Mouse (Mus musculus) lung, adult 2 months (tissue): ENCODE measurements around the gene Lax1. TPM values are rescaled to one million over a fixed set of nuclear protein-coding genes. Genes with fewer than 3 reads are reported as not detected.

Experiments used
- DNase-seq: peaks from one replicate; pipeline ENCODE4 v3.0.0; 2022
- H3K4me1 ChIP-seq: fragments of 200-500 bp; 2 replicates; pipeline ENCODE4 v1.6.1; 2011; ENCODE audit warnings: low read length; ENCODE audit not compliant: control insufficient read depth, insufficient read depth
- H3K4me3 ChIP-seq: fragments of 200-500 bp; replicated peaks from 2 replicates; pipeline ENCODE3; 2011; ENCODE audit warnings: low read depth, mild to moderate bottlenecking, control low read depth, low read length; ENCODE audit errors: extremely low read depth
- CTCF ChIP-seq: fragments of 200-500 bp; IDR thresholded peaks from 2 replicates; pipeline ENCODE4 v1.5.1; 2011; ENCODE audit warnings: mild to moderate bottlenecking, low read length, control low read depth; ENCODE audit not compliant: insufficient read depth
- POLR2A ChIP-seq: fragments of 200-500 bp; IDR thresholded peaks from 2 replicates; pipeline ENCODE4 v1.6.1; 2011; ENCODE audit warnings: low read depth, mild to moderate bottlenecking, control low read depth, low read length, borderline replicate concordance; ENCODE audit errors: extremely low read depth
- WGBS: fragments of 180-500 bp; shearing (Covaris S2); methylation state at CpG from one replicate; pipeline ENCODE4 v1.1.7; 2018; 5-methylcytosine and 5-hydroxymethylcytosine counted together
- polyA plus RNA-seq: library from polyadenylated mRNA; depleted of rRNA; stranded (reverse); fragments of >200 nt; gene quantifications from 2 replicates; pipeline ENCODE4 v1.2.3, GENCODE M21; 2012; rRNA removed

The Lax1 gene
- polyA plus RNA-seq, result 1.6 and 2.5 TPM in 2 replicates

DNA sequence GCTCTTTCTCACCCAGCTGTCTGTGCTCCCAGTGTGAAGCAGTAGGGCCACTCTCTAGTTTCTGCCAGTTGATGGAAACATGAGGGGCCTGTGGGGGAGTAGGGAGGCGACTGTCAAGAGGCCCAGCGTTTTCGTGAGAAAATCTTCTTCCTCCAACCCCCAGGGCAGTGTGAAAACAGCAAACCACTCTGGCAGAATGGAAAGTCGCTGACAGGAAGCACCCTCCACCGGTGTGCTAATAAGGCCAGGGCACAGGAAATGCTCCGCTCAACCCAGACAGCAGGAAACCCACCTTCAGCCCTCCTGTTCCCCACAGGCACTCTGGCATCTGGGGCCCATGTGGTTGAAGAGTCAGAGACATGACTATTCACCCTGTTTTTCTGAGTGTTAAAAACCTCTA is at the start of gene Lax1:
TSS of gene Lax1 (minus strand) at position 212 of the 400 bp plus-strand sequence.
- peak within 1 kb of the TSS; percentile 27 for H3K4me3 ChIP-seq
- TF ChIP-seq POLR2A (no peak), CTCF (no peak)
- 34% methylated on average over 6 of the region's 6 CpGs for WGBS

GRCm38 (mm10) chr1:133736664-133737063 is 46.8 kb upstream of the Lax1 start:
- WGBS, result 82% methylated on average over 7 of the region's 7 CpGs
- no peak overlapping the region for H3K4me3 ChIP-seq
- no peaks in the 10 kb centered on the region for H3K4me1 ChIP-seq
- TF ChIP-seq POLR2A, result no peak
- no peak for TF ChIP-seq CTCF
- DNase-seq, result no peak

More for the DNA sequence above, at the start of gene Lax1:
- DNase-seq, result no peak
- no peaks in the 10 kb centered on the region for H3K4me1 ChIP-seq

DNA sequence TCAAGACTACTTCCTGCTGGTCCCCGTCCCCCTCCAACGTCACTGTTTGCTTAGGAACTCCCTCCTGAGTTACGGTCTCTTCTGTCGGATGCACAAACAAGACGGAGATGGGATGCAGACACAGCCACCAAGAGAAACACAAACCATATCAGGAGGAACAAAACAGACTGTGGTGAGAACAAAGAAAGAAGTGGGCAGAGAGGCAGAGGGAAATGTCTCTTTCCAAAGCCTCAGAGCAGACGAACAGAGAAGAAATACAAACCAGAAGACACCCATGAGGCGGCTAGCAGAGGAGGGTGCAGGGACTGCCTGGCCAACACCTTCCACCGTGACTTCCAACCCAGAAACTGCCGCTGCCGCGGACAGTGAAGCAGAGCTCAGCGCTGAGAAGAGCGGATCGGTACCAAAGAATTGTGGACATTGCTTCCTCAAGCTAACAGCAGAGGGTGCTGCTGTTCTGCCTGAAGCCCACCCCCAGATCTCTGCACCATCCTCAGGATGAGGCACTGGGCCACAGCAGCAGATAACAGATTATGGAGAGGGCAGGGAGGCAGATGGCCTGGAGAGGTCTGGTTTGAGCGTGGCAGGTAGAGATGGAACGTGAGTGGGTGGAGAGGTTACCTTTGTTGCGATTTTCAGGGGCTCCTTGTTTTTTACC is 46.2 kb upstream of the Lax1 start:
- peak; percentile 38 for DNase-seq
- Histone ChIP-seq H3K4me3 (no peak overlapping the region), H3K4me1 (no peaks in the 10 kb centered on the region)
- peak; percentile 91 for TF ChIP-seq CTCF
- TF ChIP-seq POLR2A, result no peak
- 29% methylated on average over 17 of the region's 17 CpGs for WGBS

DNA sequence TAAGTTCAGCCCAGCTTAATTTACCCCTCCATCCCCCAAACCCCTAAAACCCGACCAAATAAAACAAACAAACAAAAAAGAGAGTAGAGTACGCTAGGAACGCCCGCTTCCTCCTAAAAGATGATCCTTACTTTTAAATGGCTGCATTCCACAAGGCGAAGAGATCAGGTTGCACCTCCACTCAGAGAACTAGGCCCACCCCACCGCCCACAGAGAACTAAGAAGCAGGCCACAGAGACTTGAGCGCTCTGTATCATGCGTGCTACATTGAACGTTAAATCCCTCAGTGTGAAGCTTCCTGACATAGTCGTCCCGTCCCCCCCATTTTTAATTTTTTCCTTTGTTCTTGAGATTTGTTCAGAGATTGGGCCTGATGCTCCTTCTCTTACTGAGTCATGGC is 42.9 kb upstream of the Lax1 start:
- H3K4me3 ChIP-seq, result no peak overlapping the region
- no peak for TF ChIP-seq CTCF
- WGBS, result 74% methylated on average over 11 of the region's 11 CpGs
- no peaks in the 10 kb centered on the region for H3K4me1 ChIP-seq
- DNase-seq, result no peak

- no peak overlapping the region for H3K4me3 ChIP-seq
- H3K4me1 ChIP-seq, result no peaks in the 10 kb centered on the region
- TF ChIP-seq CTCF (no peak), POLR2A (no peak)
- 81% methylated on average over 7 of the region's 7 CpGs for WGBS
- DNase-seq, result no peak
These were observed 38.4 kb upstream of the Lax1 start for GRCm38 (mm10) chr1:133728339-133728738.

- DNase-seq, result no peak
- Histone ChIP-seq H3K4me1 (no peaks in the 10 kb centered on the region), H3K4me3 (no peak overlapping the region)
- 94% methylated on average over 7 of the region's 7 CpGs for WGBS
- TF ChIP-seq CTCF, result no peak
- no peak for TF ChIP-seq POLR2A
These were observed 30.4 kb upstream of the Lax1 start for GRCm38 (mm10) chr1:133720342-133720741.

- no peaks in the 10 kb centered on the region for H3K4me1 ChIP-seq
- 90% methylated on average over 8 of the region's 8 CpGs for WGBS
- no peak overlapping the region for H3K4me3 ChIP-seq
- no peak for DNase-seq
- TF ChIP-seq POLR2A, result no peak
- TF ChIP-seq CTCF, result no peak
These were observed 28.9 kb upstream of the Lax1 start for GRCm38 (mm10) chr1:133718786-133719185.

GRCm38 (mm10) chr1:133718296-133718695 is 28.4 kb upstream of the Lax1 start:
- Histone ChIP-seq H3K4me1 (no peaks in the 10 kb centered on the region), H3K4me3 (no peak overlapping the region)
- DNase-seq, result no peak
- TF ChIP-seq POLR2A (no peak), CTCF (no peak)
- whole genome bisulfite sequencing, result 71% methylated on average over 3 of the region's 3 CpGs

- 18% methylated on average over 7 of the region's 7 CpGs for WGBS
These were observed 26.6 kb upstream of the Lax1 start for GRCm38 (mm10) chr1:133716464-133716863.

GRCm38 (mm10) chr1:133715191-133715590 is 25.3 kb upstream of the Lax1 start:
- Histone ChIP-seq H3K4me3 (no peak overlapping the region), H3K4me1 (no peaks in the 10 kb centered on the region)
- TF ChIP-seq POLR2A, result no peak
- no peak for TF ChIP-seq CTCF
- DNase-seq, result no peak
- WGBS, result 59% methylated on average over 1 of the region's 1 CpGs

More at GRCm38 (mm10) chr1:133716464-133716863, 26.6 kb upstream of the Lax1 start:
- no peaks in the 10 kb centered on the region for H3K4me1 ChIP-seq
- peak; percentile 38 for DNase-seq
- H3K4me3 ChIP-seq, result no peak overlapping the region
- TF ChIP-seq POLR2A (no peak), CTCF (peak; percentile 53)

- TF ChIP-seq POLR2A (no peak), CTCF (no peak)
- WGBS, result 45% methylated on average over 2 of the region's 2 CpGs
- Histone ChIP-seq H3K4me3 (no peak overlapping the region), H3K4me1 (no peaks in the 10 kb centered on the region)
- DNase-seq, result no peak
These were observed 23.1 kb upstream of the Lax1 start for GRCm38 (mm10) chr1:133713009-133713370.
